Mouse (Mus musculus): ENCODE results near the gene 3110082I17Rik. TPM values are rescaled to one million over a fixed set of nuclear protein-coding genes. Genes with fewer than 3 reads are reported as not detected.
A peak's percentile ranks its signal among the peaks of the same experiment; 100 is the strongest.

The 3110082I17Rik gene
- polyA plus RNA-seq, 1 experiment, result 7.1 TPM

DNA sequence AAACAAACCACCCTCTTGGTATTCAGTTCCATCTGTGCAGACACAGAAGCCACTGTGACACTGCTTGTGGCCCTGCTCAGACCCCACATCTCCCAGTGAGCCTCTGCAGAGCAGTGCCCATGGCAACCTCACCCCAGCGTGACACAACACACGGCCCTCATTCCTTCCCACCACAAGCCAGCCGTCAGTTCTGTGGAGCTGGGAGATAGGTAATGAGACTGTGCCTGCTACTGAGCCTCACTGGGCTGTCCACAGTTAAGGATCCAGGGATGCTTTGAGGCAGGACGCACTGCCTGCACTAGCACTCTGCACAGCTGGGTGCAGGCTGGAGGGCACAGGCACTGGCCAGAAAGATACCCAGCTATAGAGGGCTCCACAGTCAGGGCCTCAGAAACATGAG, 10.4 kb downstream of the 3110082I17Rik start:
- Histone ChIP-seq H3K4me3 (replicated peaks; ENCODE audit: insufficient read depth, low read depth, low read length) (no peak overlapping the region), H3K27me3 (ENCODE audit: control insufficient read depth, insufficient read depth, low read length) (no peaks in the 10 kb centered on the region), H3K27ac (ENCODE audit: insufficient read depth, low read length) (no peak overlapping the region), H3K4me1 (ENCODE audit: control insufficient read depth, insufficient read depth, low read length) (peaks cover 13% of the 10 kb centered on the region)
- no peak for TF ChIP-seq CTCF (IDR thresholded peaks at IDR 0.05; ENCODE audit: borderline replicate concordance, insufficient read depth, low read depth, low read length)
- TF ChIP-seq POLR2A (IDR thresholded peaks at IDR 0.05; ENCODE audit: borderline replicate concordance, insufficient read depth, low read length), result no peak
- no peak for DNase-seq
- WGBS, result 45% methylated on average over 4 of the region's 4 CpGs

DNA sequence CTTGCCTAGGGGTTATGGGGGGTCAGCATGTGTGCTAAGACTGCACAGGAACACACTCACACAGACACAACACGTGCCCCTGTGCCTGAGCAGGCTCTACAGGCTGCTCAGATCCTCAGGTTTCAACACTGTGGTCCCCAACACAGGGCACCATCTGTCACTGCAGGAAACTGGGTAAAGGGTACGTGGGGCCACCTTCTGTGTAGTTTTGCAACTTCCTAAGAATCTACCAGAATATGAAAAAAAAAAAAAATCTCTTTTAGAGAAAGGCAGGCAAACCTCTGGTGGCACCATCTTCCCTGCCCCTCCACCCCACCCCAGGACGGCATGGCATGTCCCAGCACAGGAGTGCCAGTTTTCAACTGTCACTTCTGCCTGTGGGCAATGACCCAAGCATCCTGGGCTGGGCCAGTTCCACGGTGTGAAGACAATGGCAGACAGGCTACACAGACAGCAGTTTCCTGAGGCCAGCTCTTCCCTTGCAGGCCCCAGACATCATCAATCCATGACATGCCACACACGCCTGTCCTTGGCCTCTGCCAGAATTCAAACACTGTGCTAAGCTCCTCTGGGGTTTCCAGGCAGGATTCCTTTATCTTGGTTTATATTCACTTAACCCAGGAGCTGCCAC, 11.1 kb downstream of the 3110082I17Rik start:
- WGBS, result 13% methylated on average over 5 of the region's 5 CpGs
- H3K4me3 ChIP-seq (replicated peaks; ENCODE audit: insufficient read depth, low read depth, low read length), result no peak overlapping the region
- TF ChIP-seq CTCF (IDR thresholded peaks at IDR 0.05; ENCODE audit: borderline replicate concordance, insufficient read depth, low read depth, low read length) (no peak), POLR2A (IDR thresholded peaks at IDR 0.05; ENCODE audit: borderline replicate concordance, insufficient read depth, low read length) (no peak)
- H3K27ac ChIP-seq (ENCODE audit: insufficient read depth, low read length), result no peak overlapping the region
- no peaks in the 10 kb centered on the region for H3K27me3 ChIP-seq (ENCODE audit: control insufficient read depth, insufficient read depth, low read length)
- peak; percentile 52 to 57 for DNase-seq
- H3K4me1 ChIP-seq (ENCODE audit: control insufficient read depth, insufficient read depth, low read length), result peaks cover 13% of the 10 kb centered on the region

DNA sequence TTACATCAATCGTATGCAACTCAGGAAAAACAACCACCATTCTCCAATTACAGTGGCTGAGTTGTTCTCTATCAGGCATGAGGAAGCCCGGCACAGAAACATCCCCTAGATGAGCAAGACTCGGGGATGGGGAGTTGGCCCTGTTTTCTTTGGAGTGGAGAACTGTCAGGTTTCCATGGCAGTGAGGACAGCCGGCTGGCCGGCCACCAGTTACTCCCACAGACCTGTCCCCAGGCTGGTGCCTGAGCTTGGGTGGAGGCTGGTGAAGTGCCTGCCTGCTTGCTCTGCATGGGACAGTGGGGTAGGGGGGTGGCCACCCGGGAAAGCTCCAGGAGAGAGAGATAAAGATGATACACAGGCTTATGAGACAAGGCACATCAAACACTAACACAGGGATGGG, 12.3 kb downstream of the 3110082I17Rik start:
- DNase-seq, result peak in 1 of 2 experiments; percentile 29
- no peak overlapping the region for H3K4me3 ChIP-seq (replicated peaks; ENCODE audit: insufficient read depth, low read depth, low read length)
- H3K4me1 ChIP-seq (ENCODE audit: control insufficient read depth, insufficient read depth, low read length), result peaks cover 13% of the 10 kb centered on the region
- no peak for TF ChIP-seq CTCF (IDR thresholded peaks at IDR 0.05; ENCODE audit: borderline replicate concordance, insufficient read depth, low read depth, low read length)
- WGBS, result 45% methylated on average over 6 of the region's 6 CpGs
- no peaks in the 10 kb centered on the region for H3K27me3 ChIP-seq (ENCODE audit: control insufficient read depth, insufficient read depth, low read length)
- no peak overlapping the region for H3K27ac ChIP-seq (ENCODE audit: insufficient read depth, low read length)

DNA sequence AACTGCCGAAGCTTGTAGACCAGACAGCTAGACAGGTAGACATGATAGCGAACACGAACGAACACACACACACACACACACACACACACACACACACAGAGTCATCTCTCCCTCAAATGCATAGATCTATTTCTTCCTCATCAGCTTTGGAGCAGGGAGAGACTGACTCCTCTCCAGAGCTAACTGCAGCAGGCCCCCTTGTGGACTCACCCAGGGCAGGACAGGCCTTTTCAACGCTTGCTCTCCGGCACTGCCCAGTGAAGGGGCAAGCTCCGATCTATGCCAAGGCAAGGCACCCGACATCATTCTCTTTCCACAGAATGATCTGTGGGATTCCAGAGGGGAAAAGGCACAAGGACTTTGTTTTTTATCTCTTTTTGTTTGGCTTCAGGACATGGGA, 15.1 kb downstream of the 3110082I17Rik start:
- DNase-seq, result no peak
- no peak overlapping the region for H3K27ac ChIP-seq (ENCODE audit: insufficient read depth, low read length)
- no peak overlapping the region for H3K4me3 ChIP-seq (replicated peaks; ENCODE audit: insufficient read depth, low read depth, low read length)
- TF ChIP-seq POLR2A (IDR thresholded peaks at IDR 0.05; ENCODE audit: borderline replicate concordance, insufficient read depth, low read length) (no peak), CTCF (IDR thresholded peaks at IDR 0.05; ENCODE audit: borderline replicate concordance, insufficient read depth, low read depth, low read length) (0 out of 2 replicates have a peak, but pooled peaks have one; percentile 20)
- WGBS, result 80% methylated on average over 8 of the region's 8 CpGs
- H3K27me3 ChIP-seq (ENCODE audit: control insufficient read depth, insufficient read depth, low read length), result no peaks in the 10 kb centered on the region
- peaks cover 39% of the 10 kb centered on the region for H3K4me1 ChIP-seq (ENCODE audit: control insufficient read depth, insufficient read depth, low read length)

GRCm38 (mm10) chr5:139442962-139443361, 17.4 kb downstream of the 3110082I17Rik start:
- no peak for DNase-seq
- Histone ChIP-seq H3K4me1 (ENCODE audit: control insufficient read depth, insufficient read depth, low read length) (peaks cover 25% of the 10 kb centered on the region), H3K27ac (ENCODE audit: insufficient read depth, low read length) (no peak overlapping the region), H3K4me3 (replicated peaks; ENCODE audit: insufficient read depth, low read depth, low read length) (no peak overlapping the region), H3K27me3 (ENCODE audit: control insufficient read depth, insufficient read depth, low read length) (no peaks in the 10 kb centered on the region)
- WGBS, result 79% methylated on average over 4 of the region's 4 CpGs
- no peak for TF ChIP-seq CTCF (IDR thresholded peaks at IDR 0.05; ENCODE audit: borderline replicate concordance, insufficient read depth, low read depth, low read length)
- TF ChIP-seq POLR2A (IDR thresholded peaks at IDR 0.05; ENCODE audit: borderline replicate concordance, insufficient read depth, low read length), result no peak

DNA sequence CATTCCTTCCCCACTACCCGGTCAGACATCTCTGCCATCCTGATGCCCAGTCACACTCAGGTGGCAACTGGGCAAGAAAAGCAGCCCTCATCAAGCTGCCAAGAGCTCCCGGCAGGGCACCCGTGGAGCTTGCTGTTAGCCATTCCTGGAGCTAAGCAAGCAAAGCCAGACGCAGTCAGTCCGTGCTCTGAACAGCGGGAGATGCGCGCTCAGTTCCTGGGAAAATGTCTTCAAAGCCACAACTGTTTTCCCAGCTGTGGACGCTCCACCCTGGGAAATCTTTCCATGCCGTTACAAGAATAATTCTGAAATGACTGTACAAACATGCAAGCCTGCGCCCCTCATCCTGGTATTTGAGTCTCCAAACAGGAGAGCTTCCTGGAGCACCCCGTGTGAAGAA, 17.9 kb downstream of the 3110082I17Rik start:
- Histone ChIP-seq H3K4me3 (replicated peaks; ENCODE audit: insufficient read depth, low read depth, low read length) (no peak overlapping the region), H3K4me1 (ENCODE audit: control insufficient read depth, insufficient read depth, low read length) (peaks cover 25% of the 10 kb centered on the region), H3K27me3 (ENCODE audit: control insufficient read depth, insufficient read depth, low read length) (no peaks in the 10 kb centered on the region), H3K27ac (ENCODE audit: insufficient read depth, low read length) (no peak overlapping the region)
- TF ChIP-seq CTCF (IDR thresholded peaks at IDR 0.05; ENCODE audit: borderline replicate concordance, insufficient read depth, low read depth, low read length), result no peak
- no peak for TF ChIP-seq POLR2A (IDR thresholded peaks at IDR 0.05; ENCODE audit: borderline replicate concordance, insufficient read depth, low read length)
- DNase-seq, result peak; percentile 42
- 21% methylated on average over 12 of the region's 12 CpGs for WGBS

GRCm38 (mm10) chr5:139441726-139442018, 18.7 kb downstream of the 3110082I17Rik start:
- DNase-seq, result no peak
- H3K27me3 ChIP-seq (ENCODE audit: control insufficient read depth, insufficient read depth, low read length), result no peaks in the 10 kb centered on the region
- 72% methylated on average over 2 of the region's 2 CpGs for WGBS
- peaks cover 25% of the 10 kb centered on the region for H3K4me1 ChIP-seq (ENCODE audit: control insufficient read depth, insufficient read depth, low read length)
- no peak for TF ChIP-seq POLR2A (IDR thresholded peaks at IDR 0.05; ENCODE audit: borderline replicate concordance, insufficient read depth, low read length)
- TF ChIP-seq CTCF (IDR thresholded peaks at IDR 0.05; ENCODE audit: borderline replicate concordance, insufficient read depth, low read depth, low read length), result no peak
- H3K27ac ChIP-seq (ENCODE audit: insufficient read depth, low read length), result no peak overlapping the region
- H3K4me3 ChIP-seq (replicated peaks; ENCODE audit: insufficient read depth, low read depth, low read length), result no peak overlapping the region

DNA sequence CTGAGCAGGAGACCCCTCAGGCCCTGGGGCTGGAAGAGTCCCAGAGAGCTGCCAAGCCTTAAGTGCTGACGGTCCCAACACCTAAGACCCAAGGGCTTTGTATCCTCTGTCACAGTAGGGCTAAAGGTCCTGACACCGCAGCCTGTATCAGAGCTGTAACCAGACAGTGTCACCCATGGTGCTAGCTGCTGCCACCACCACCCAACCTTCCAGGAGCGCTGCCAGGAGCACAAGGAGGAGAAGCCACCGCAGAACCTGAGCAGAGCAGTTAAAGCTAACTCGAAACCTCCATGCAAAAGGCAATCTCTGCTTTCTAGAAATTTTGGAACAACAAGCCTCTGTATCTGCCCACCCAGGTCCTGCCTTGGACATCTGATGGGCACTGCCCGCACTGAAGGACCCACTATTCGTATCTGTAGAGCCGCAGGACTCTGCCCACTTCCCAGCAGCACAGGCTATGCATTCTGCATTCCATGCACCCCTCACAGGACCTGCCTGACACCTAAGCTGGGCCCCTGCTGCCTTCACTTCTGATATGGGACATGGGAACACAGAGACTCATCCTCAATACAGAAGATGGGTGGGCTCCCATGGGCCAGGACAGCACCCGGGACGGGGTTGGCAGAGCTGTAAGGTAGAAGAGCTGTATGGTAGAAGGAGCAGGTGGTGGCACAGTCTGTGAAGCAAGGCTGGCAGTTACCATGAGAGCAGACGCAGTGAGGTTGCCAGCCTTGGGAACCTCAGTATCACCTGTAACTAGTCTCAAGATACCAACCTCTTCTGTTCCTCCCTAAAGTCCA, 19.2 kb downstream of the 3110082I17Rik start:
- DNase-seq, result peak; percentile 52 to 58
- no peaks in the 10 kb centered on the region for H3K27me3 ChIP-seq (ENCODE audit: control insufficient read depth, insufficient read depth, low read length)
- H3K4me3 ChIP-seq (replicated peaks; ENCODE audit: insufficient read depth, low read depth, low read length), result no peak overlapping the region
- 46% methylated on average over 11 of the region's 11 CpGs for WGBS
- H3K27ac ChIP-seq (ENCODE audit: insufficient read depth, low read length), result no peak overlapping the region
- TF ChIP-seq POLR2A (IDR thresholded peaks at IDR 0.05; ENCODE audit: borderline replicate concordance, insufficient read depth, low read length), result no peak
- TF ChIP-seq CTCF (IDR thresholded peaks at IDR 0.05; ENCODE audit: borderline replicate concordance, insufficient read depth, low read depth, low read length), result no peak
- peaks cover 25% of the 10 kb centered on the region for H3K4me1 ChIP-seq (ENCODE audit: control insufficient read depth, insufficient read depth, low read length)
